Mouse (Mus musculus) CH12.LX (cell line): ENCODE data around the gene Gpr180. TPM values are rescaled to one million over a fixed set of nuclear protein-coding genes. Genes with fewer than 3 reads are reported as not detected.
"Not testable (repeated sequence)": the region's sequence is repeated elsewhere in the genome, so short reads cannot be mapped to it uniquely, and the experiment has no call there.

ENCODE experiments used
- DNase-seq: peaks from one replicate; pipeline ENCODE4 v3.0.0-alpha.2; 2013; ENCODE audit errors: extremely low read depth
- H3K27ac ChIP-seq: 2 replicates; pipeline ENCODE4 v1.5.1; 2012; ENCODE audit warnings: low read depth, mild to moderate bottlenecking, control low read depth, moderate library complexity; ENCODE audit not compliant: insufficient read depth
- H3K27me3 ChIP-seq: replicated peaks from 2 replicates; pipeline ENCODE3; 2012; ENCODE audit warnings: inconsistent platforms
- H3K36me3 ChIP-seq, 2 experiments: replicated peaks in 1 of 2; 2 replicates each; pipeline versions ENCODE3 to v1.6.1; 2012; ENCODE audit warnings: inconsistent platforms in 1 of 2, low read length in 1 of 2, mild to moderate bottlenecking in 1 of 2, mixed read lengths in 1 of 2, moderate library complexity in 1 of 2; ENCODE audit not compliant: control insufficient read depth in 1 of 2, insufficient read depth in 1 of 2
- H3K4me1 ChIP-seq, 2 experiments: 2 replicates each; pipeline ENCODE4 v1.6.1; 2012; ENCODE audit warnings: inconsistent platforms in 1 of 2, moderate library complexity in 1 of 2; ENCODE audit not compliant: insufficient read depth in 2 of 2, control insufficient read depth in 1 of 2
- H3K4me2 ChIP-seq: 2 replicates; pipeline ENCODE4 v1.6.1; 2012; ENCODE audit warnings: low read depth, mild to moderate bottlenecking, control low read depth; ENCODE audit not compliant: poor library complexity, insufficient read depth, severe bottlenecking
- H3K4me3 ChIP-seq, 3 experiments: fragments of 150-350 bp in 1 of 3; sonication (generic) in 1 of 3; replicated peaks in 1 of 3; 2 replicates each; pipeline versions ENCODE3 to v1.5.1; 2011 to 2012; ENCODE audit warnings: low read depth in 2 of 3, low read length in 2 of 3, mild to moderate bottlenecking in 2 of 3, moderate library complexity in 2 of 3, control low read depth in 1 of 3, improper control_type of control experiment in 1 of 3, inconsistent platforms in 1 of 3, mixed read lengths in 1 of 3; ENCODE audit not compliant: poor library complexity in 1 of 3
- H3K79me2 ChIP-seq: replicated peaks from 2 replicates; pipeline ENCODE4 v1.6.1; 2012; ENCODE audit warnings: mild to moderate bottlenecking, moderate library complexity; ENCODE audit not compliant: control insufficient read depth, poor library complexity, insufficient read depth, severe bottlenecking; ENCODE audit errors: extremely low read depth
- H3K9ac ChIP-seq: 2 replicates; pipeline ENCODE4 v1.6.1; 2012; ENCODE audit warnings: low read depth, mild to moderate bottlenecking, control low read depth, moderate library complexity; ENCODE audit not compliant: insufficient read depth
- H3K9me3 ChIP-seq: replicated peaks from 2 replicates; pipeline ENCODE3; 2012; ENCODE audit warnings: low read length, inconsistent platforms, mixed read lengths
- BHLHE40 ChIP-seq: IDR thresholded peaks from 2 replicates; pipeline ENCODE4 v1.6.1; 2011; ENCODE audit warnings: mild to moderate bottlenecking, low read depth, low read length, improper control_type of control experiment
- CHD1 ChIP-seq: IDR thresholded peaks from 2 replicates; pipeline ENCODE4 v1.6.1; 2012; ENCODE audit warnings: low read depth, low read length, improper control_type of control experiment, inconsistent platforms
- CTCF ChIP-seq, 2 experiments: IDR thresholded peaks in 1 of 2; conservative IDR thresholded peaks in 1 of 2; 2 replicates each; pipeline ENCODE4 v1.5.1; 2011 to 2012; ENCODE audit warnings: low read depth in 2 of 2, low read length in 2 of 2, improper control_type of control experiment in 1 of 2, inconsistent platforms in 1 of 2, mild to moderate bottlenecking in 1 of 2, moderate library complexity in 1 of 2
- E2F4 ChIP-seq: IDR thresholded peaks from 2 replicates; pipeline ENCODE4 v1.6.1; 2011; ENCODE audit warnings: low read depth, low read length, improper control_type of control experiment; ENCODE audit not compliant: insufficient replicate concordance
- ELF1 ChIP-seq: IDR thresholded peaks from 2 replicates; pipeline ENCODE4 v1.6.1; 2014; ENCODE audit warnings: low read depth, mild to moderate bottlenecking, inconsistent platforms, low read length, improper control_type of control experiment
- ETS1 ChIP-seq: conservative IDR thresholded peaks from 2 replicates; pipeline ENCODE4 v1.6.1; 2012; ENCODE audit warnings: low read depth, mild to moderate bottlenecking, inconsistent platforms, low read length, improper control_type of control experiment, moderate library complexity
- IRF4 ChIP-seq: IDR thresholded peaks from 2 replicates; pipeline ENCODE4 v1.6.1; 2014; ENCODE audit warnings: low read depth, mild to moderate bottlenecking, inconsistent platforms, low read length, improper control_type of control experiment
- JUN ChIP-seq: IDR thresholded peaks from 2 replicates; pipeline ENCODE4 v1.6.1; 2011; ENCODE audit warnings: low read depth, mild to moderate bottlenecking, low read length, improper control_type of control experiment, moderate library complexity; ENCODE audit not compliant: insufficient read depth
- KAT2A ChIP-seq: IDR thresholded peaks from 2 replicates; pipeline ENCODE4 v1.6.1; 2012; ENCODE audit warnings: low read length, improper control_type of control experiment, inconsistent platforms; ENCODE audit not compliant: insufficient replicate concordance
- MAZ ChIP-seq: IDR thresholded peaks from 2 replicates; pipeline ENCODE4 v1.6.1; 2012; ENCODE audit warnings: low read depth, mild to moderate bottlenecking, inconsistent platforms, low read length, improper control_type of control experiment, moderate library complexity
- MYC ChIP-seq: IDR thresholded peaks from 2 replicates; pipeline ENCODE4 v1.6.1; 2011; ENCODE audit warnings: low read depth, mild to moderate bottlenecking, improper control_type of control experiment, low read length
- PAX5 ChIP-seq: IDR thresholded peaks from 2 replicates; pipeline ENCODE4 v1.6.1; 2012; ENCODE audit warnings: low read length, inconsistent platforms, mixed read lengths
- POLR2AphosphoS2 ChIP-seq: IDR thresholded peaks from 2 replicates; pipeline ENCODE4 v1.6.1; 2011; ENCODE audit warnings: low read depth, low read length, improper control_type of control experiment
- RAD21 ChIP-seq: IDR thresholded peaks from 2 replicates; pipeline ENCODE4 v1.6.1; 2011; ENCODE audit warnings: low read depth, mild to moderate bottlenecking, low read length, improper control_type of control experiment, moderate library complexity
- SIN3A ChIP-seq: IDR thresholded peaks from 2 replicates; pipeline ENCODE4 v1.6.1; 2012; ENCODE audit warnings: low read length, improper control_type of control experiment, inconsistent platforms
- SMC3 ChIP-seq: IDR thresholded peaks from 2 replicates; pipeline ENCODE4 v1.6.1; 2011; ENCODE audit warnings: low read depth, low read length, improper control_type of control experiment
- UBTF ChIP-seq: IDR thresholded peaks from 2 replicates; pipeline ENCODE4 v1.6.1; 2012; ENCODE audit warnings: low read depth, mild to moderate bottlenecking, inconsistent platforms, low read length, improper control_type of control experiment, moderate library complexity
- USF2 ChIP-seq: conservative IDR thresholded peaks from 2 replicates; pipeline ENCODE4 v1.6.1; 2011; ENCODE audit warnings: low read depth, low read length, improper control_type of control experiment
- ZKSCAN1 ChIP-seq: IDR thresholded peaks from 2 replicates; pipeline ENCODE4 v1.6.1; 2012; ENCODE audit warnings: low read depth, inconsistent platforms, low read length, improper control_type of control experiment, borderline replicate concordance
- ZMIZ1 ChIP-seq: IDR thresholded peaks from 2 replicates; pipeline ENCODE4 v1.6.1; 2012; ENCODE audit warnings: low read depth, mild to moderate bottlenecking, inconsistent platforms, low read length, improper control_type of control experiment
- ZNF384 ChIP-seq: IDR thresholded peaks from 2 replicates; pipeline ENCODE4 v1.6.1; 2012; ENCODE audit warnings: low read depth, low read length, improper control_type of control experiment, inconsistent platforms
- dilution Hi-C: fragments of 300-500 bp; cut with MboI; formaldehyde crosslinking; loops from 2 replicates; pipeline ENCODE4 v1.14.3; 2020; ENCODE audit warnings: low sequenced_read_pairs; ENCODE audit not compliant: extremely low pct_unique_long_range_greater_than_20kb, extremely low pct_ligation_motif_present
- in situ Hi-C: fragments of 300-500 bp; cut with MboI; formaldehyde crosslinking; loops from 3 replicates; pipeline ENCODE4 v1.14.3; 2019; ENCODE audit warnings: low sequenced_read_pairs, low pct_ligation_motif_present, low pct_unique_long_range_greater_than_20kb, mixed read lengths
- polyA plus RNA-seq: library from polyadenylated mRNA; unstranded; fragments of >175 nt; gene quantifications from 2 replicates; pipeline ENCODE4 v1.2.1, GENCODE M21; 2012; ENCODE audit warnings: low read depth; ENCODE audit not compliant: insufficient read length
- total RNA-seq, 2 experiments: library from RNA; depleted of rRNA; stranded (reverse); fragments of 300-350 nt in 1 of 2; fragments of >200 nt in 1 of 2; gene quantifications; 2 replicates each; pipeline ENCODE4 v1.2.3; 2012 to 2014

Gene Gpr180
- total and polyA plus RNA-seq, 3 experiments, result 11.7 to 15.8 (median 14.0) TPM

- no peaks in the 10 kb centered on the region for H3K27me3 ChIP-seq
- in situ Hi-C loops (loop anchor here (5.0 kb wide), 1 partner anchor 145 kb away; no protein-coding TSS in a partner anchor), dilution Hi-C loops (no loop called here)
- no peak overlapping the region for H3K4me2 ChIP-seq
- no peak overlapping the region for H3K9ac ChIP-seq
- TF ChIP-seq MAZ (no peak), MYC (no peak), JUN (no peak), SIN3A (no peak), ETS1 (no peak), USF2 (no peak)
- H3K4me1 ChIP-seq, result peaks cover 0 to under 1% of the 10 kb centered on the region in 2 experiments; a peak in 1 of 4 replicates
- no peaks in the 10 kb centered on the region for H3K79me2 ChIP-seq
- no peaks in the 10 kb centered on the region for H3K9me3 ChIP-seq
- H3K36me3 ChIP-seq, result peaks cover 28 to 59% of the 10 kb centered on the region in 2 experiments
- H3K4me3 ChIP-seq, result no peak overlapping the region
- H3K27ac ChIP-seq, result no peak overlapping the region
- no peak for DNase-seq
Observed at GRCm38 (mm10) chr14:118152294-118152651, 15.3 kb downstream of the Gpr180 start.

- H3K79me2 ChIP-seq, DNase-seq, H3K27me3 ChIP-seq, H3K27ac ChIP-seq, H3K9me3 ChIP-seq, in situ Hi-C loops, H3K4me3 ChIP-seq, H3K4me1 ChIP-seq, H3K4me2 ChIP-seq, dilution Hi-C loops, H3K9ac ChIP-seq: not testable (repeated sequence)
- peaks cover 32 to 71% of the 10 kb centered on the region in 2 experiments for H3K36me3 ChIP-seq
Observed at GRCm38 (mm10) chr14:118156056-118156455, 19.1 kb downstream of the Gpr180 start.

DNA sequence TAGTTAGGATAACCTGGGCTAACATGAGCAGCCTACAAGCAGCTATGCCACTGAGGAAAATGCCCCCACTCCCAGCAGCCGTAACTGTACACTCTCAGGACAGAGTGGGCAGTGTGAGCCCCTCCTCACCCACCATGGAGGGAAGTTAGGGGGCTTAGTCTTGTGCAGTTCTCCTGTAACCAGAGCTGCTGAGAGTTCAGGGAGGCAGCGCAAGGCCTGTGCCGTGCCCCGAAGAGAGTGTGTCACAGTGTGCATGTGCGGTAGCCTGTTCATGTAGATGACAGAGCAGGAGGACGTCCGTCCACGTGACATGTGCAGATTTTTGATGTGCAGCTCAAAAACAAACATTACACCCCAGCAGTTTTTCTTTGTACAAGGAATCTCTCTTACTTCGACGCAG lies 19.8 kb downstream of the Gpr180 start:
- H3K79me2 ChIP-seq, result no peaks in the 10 kb centered on the region
- dilution Hi-C loops (no loop called here), in situ Hi-C loops (no loop called here)
- no peak overlapping the region for H3K9ac ChIP-seq
- H3K4me1 ChIP-seq, result no peaks in the 10 kb centered on the region
- peaks cover 32 to 77% of the 10 kb centered on the region in 2 experiments for H3K36me3 ChIP-seq
- TF ChIP-seq IRF4 (no peak), ZKSCAN1 (no peak), CHD1 (no peak), E2F4 (no peak), SMC3 (no peak), ELF1 (no peak), ZNF384 (no peak), POLR2AphosphoS2 (no peak), PAX5 (no peak), CTCF (conservative IDR thresholded peaks at IDR 0.05 in 1 of 2, IDR thresholded peaks at IDR 0.05 in 1 of 2; ENCODE audit: low read depth in 2 of 2, low read length in 2 of 2) (no peak), UBTF (no peak), ETS1 (no peak), BHLHE40 (no peak), ZMIZ1 (no peak), KAT2A (no peak), RAD21 (no peak)
- no peak overlapping the region for H3K4me2 ChIP-seq
- H3K9me3 ChIP-seq, result no peaks in the 10 kb centered on the region
- no peak for DNase-seq
- no peak overlapping the region for H3K27ac ChIP-seq
- no peak overlapping the region for H3K4me3 ChIP-seq
- no peaks in the 10 kb centered on the region for H3K27me3 ChIP-seq
